Mouse (Mus musculus) bone marrow macrophage, adult 2 months (primary cell): ENCODE results near the gene Gm11032.

Source experiments
- CTCF ChIP-seq: IDR thresholded peaks from 2 replicates; pipeline ENCODE4 v1.5.1; 2012; ENCODE audit warnings: low read depth, mild to moderate bottlenecking, low read length, moderate library complexity
- POLR2A ChIP-seq: IDR thresholded peaks from 2 replicates; pipeline ENCODE4 v1.6.1; 2012; ENCODE audit warnings: mild to moderate bottlenecking, low read depth, low read length, borderline replicate concordance

DNA sequence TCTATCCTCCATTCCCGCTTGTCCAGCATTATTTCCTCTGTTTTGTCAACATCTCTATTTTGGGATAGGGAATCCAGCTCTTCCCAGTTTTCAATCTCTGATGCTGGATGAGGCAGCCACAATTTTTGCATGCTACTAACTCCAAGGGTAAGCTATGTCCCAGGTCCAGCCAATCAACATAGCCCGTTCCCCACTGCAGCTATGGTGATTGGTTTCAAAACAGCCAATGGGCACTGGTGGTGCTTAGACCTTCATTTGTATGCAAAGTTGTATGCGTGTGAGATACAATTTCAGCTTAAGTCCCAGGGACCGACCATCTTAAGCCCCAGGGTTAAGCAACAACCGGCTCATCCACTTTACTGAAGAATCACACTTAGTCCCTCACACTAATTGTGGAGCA, 3.1 kb downstream of the Gm11032 start:
- TF ChIP-seq CTCF (no peak), POLR2A (no peak)
